In the genomic region with DNA sequence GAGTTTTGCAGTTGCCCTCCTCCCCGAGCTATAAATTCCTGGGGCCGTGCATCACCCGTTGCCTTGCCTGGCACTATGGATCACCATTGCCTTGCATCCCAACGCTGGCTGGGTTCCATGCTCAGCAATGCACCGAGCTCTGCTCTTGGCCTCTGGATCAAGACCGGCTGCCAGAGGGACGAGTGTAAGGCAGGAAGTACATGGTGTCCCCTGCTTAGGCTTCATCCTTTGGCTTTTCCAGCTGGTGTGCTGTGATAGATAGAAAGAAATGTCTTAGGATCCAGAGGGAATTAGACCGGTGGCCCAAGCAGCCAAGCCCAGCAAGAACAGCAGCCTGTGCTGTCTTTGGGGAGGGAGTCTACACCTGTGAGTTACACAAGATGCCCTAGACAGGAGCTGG, we compare ENCODE assay signal across 9 mouse cellular contexts.
DNase-seq lines count a peak whose midpoint lies in the region; ATAC-seq and TF ChIP-seq lines count a peak whose summit lies in the region.
"Had no signal": no experiment of that assay in that cellular context is flagged by ENCODE, and none has a peak within 500 bp of the region (broad histone marks: within the 10 kb centered on the region; RNA-seq: fewer than 3 reads in every experiment).

No protein-coding gene starts in this region.

- no peaks in the 10 kb centered on the region for H3K36me3 ChIP-seq in stomach, embryonic 16.5 days (ENCODE audit: control insufficient read depth, insufficient read depth, low read length)
- H3K36me3 ChIP-seq in intestine, postnatal 0 days (ENCODE audit: control insufficient read depth, insufficient read depth), result no peaks in the 10 kb centered on the region
- H3K36me3 ChIP-seq: forebrain, embryonic 15.5 days; hindbrain, embryonic 15.5 days had no signal

- H3K27me3 ChIP-seq in stomach, embryonic 16.5 days (ENCODE audit: control insufficient read depth, insufficient read depth, low read length), result no peaks in the 10 kb centered on the region
- H3K27me3 ChIP-seq in intestine, postnatal 0 days (replicated peaks; ENCODE audit: control insufficient read depth, insufficient read depth, low read length), result no peaks in the 10 kb centered on the region
- H3K27me3 ChIP-seq: forebrain, embryonic 15.5 days; hindbrain, embryonic 15.5 days had no signal

- H3K4me1 ChIP-seq in stomach, embryonic 16.5 days (ENCODE audit: control insufficient read depth, insufficient read depth, low read length), result peaks cover 42% of the 10 kb centered on the region
- H3K4me1 ChIP-seq in intestine, postnatal 0 days (replicated peaks; ENCODE audit: control insufficient read depth, insufficient read depth, low read length), result peaks cover 5% of the 10 kb centered on the region; the same call in 1 of the 2 replicates
- H3K4me1 ChIP-seq: hindbrain, embryonic 15.5 days had no signal

- no peaks in the 10 kb centered on the region; the same call in 1 of the 2 replicates for H3K9me3 ChIP-seq in stomach, embryonic 16.5 days (replicated peaks; ENCODE audit: control insufficient read depth, low read length)
- H3K9me3 ChIP-seq in intestine, postnatal 0 days (ENCODE audit: control insufficient read depth), result no peaks in the 10 kb centered on the region
- H3K9me3 ChIP-seq: forebrain, embryonic 15.5 days; hindbrain, embryonic 15.5 days had no signal

- H3K4me2 ChIP-seq in stomach, embryonic 16.5 days (ENCODE audit: low read depth, low read length), result no peak overlapping the region
- H3K4me2 ChIP-seq in intestine, postnatal 0 days (replicated peaks; ENCODE audit: low read depth), result no peak overlapping the region
- H3K4me2 ChIP-seq: forebrain, embryonic 15.5 days; hindbrain, embryonic 15.5 days had no signal

- intact Hi-C loops in heart, postnatal 25 days (cut with DNase I), result no loop called here

- H3K9ac ChIP-seq in stomach, embryonic 16.5 days (ENCODE audit: low read length), result no peak overlapping the region
- no peak overlapping the region for H3K9ac ChIP-seq in intestine, postnatal 0 days (ENCODE audit: low read depth, low read length)
- H3K9ac ChIP-seq: forebrain, embryonic 15.5 days; hindbrain, embryonic 15.5 days had no signal

- DNase-seq in kidney, postnatal 25 days, result peak; percentile 32 to 57
- no peak for DNase-seq in kidney, postnatal 10 days
- DNase-seq in gastrocnemius, postnatal 25 days, result peak; percentile 81
- peak; percentile 38 for DNase-seq in heart, postnatal 25 days (ENCODE audit: low spot score)

- H3K27ac ChIP-seq in stomach, embryonic 16.5 days (ENCODE audit: low read length), result peak overlapping the region; percentile 34
- H3K27ac ChIP-seq in intestine, postnatal 0 days (ENCODE audit: low read depth, low read length), result no peak overlapping the region
- H3K27ac ChIP-seq: forebrain, embryonic 15.5 days; hindbrain, embryonic 15.5 days had no signal

- TF ChIP-seq CTCF in intestine, postnatal 0 days (IDR thresholded peaks at IDR 0.05; ENCODE audit: low read depth), result no peak

- H3K4me3 ChIP-seq in stomach, embryonic 16.5 days (replicated peaks; ENCODE audit: low read length), result no peak overlapping the region
- no peak overlapping the region for H3K4me3 ChIP-seq in intestine, postnatal 0 days (ENCODE audit: low read depth, low read length)
- H3K4me3 ChIP-seq: forebrain, embryonic 15.5 days; hindbrain, embryonic 15.5 days had no signal

- WGBS in stomach, embryonic 16.5 days, result 58% methylated on average over 8 of the region's 8 CpGs
- 68% methylated on average over 8 of the region's 8 CpGs for WGBS in intestine, postnatal 0 days

- ATAC-seq in stomach, embryonic 16.5 days (ENCODE audit: insufficient read depth, low FRiP score), result 0 out of 2 replicates have a peak, but pooled peaks have one; percentile 31
- ATAC-seq in CD4-positive, CD25-positive, alpha-beta regulatory T cell, adult 4 months, result no peak
- ATAC-seq in intestine, postnatal 0 days, result no peak
- ATAC-seq: forebrain, embryonic 15.5 days had no signal
